Mouse (Mus musculus) hindbrain, embryonic 13.5 days (tissue): ENCODE measurements around the gene Pbx1. TPM values are rescaled to one million over a fixed set of nuclear protein-coding genes. Genes with fewer than 3 reads are reported as not detected.
A peak's percentile ranks its signal among the peaks of the same experiment; 100 is the strongest.

Experiments
- ATAC-seq: fragments of 200-750 bp; cut with Nextera tagmentation; 2 replicates; pipeline ENCODE4 v1.8.0; 2017; ENCODE audit warnings: moderate TSS enrichment; ENCODE audit not compliant: low FRiP score
- H3K27ac ChIP-seq: fragments of 300-500 bp; sonication (generic); 2 replicates; pipeline ENCODE4 v1.5.1; 2015; ENCODE audit warnings: inconsistent platforms, mild to moderate bottlenecking, moderate library complexity
- H3K27me3 ChIP-seq: fragments of 300-500 bp; sonication (generic); 2 replicates; pipeline ENCODE4 v1.6.1; 2015; ENCODE audit warnings: mild to moderate bottlenecking, inconsistent platforms
- H3K36me3 ChIP-seq: fragments of 300-500 bp; sonication (generic); 2 replicates; pipeline ENCODE4 v1.6.1; 2015; ENCODE audit warnings: mild to moderate bottlenecking, inconsistent platforms
- H3K4me1 ChIP-seq: fragments of 300-500 bp; sonication (generic); replicated peaks from 2 replicates; pipeline ENCODE4 v1.6.1; 2015; ENCODE audit warnings: inconsistent platforms
- H3K4me2 ChIP-seq: fragments of 300-500 bp; sonication (generic); 2 replicates; pipeline ENCODE4 v1.6.1; 2015; ENCODE audit warnings: inconsistent platforms, mild to moderate bottlenecking, moderate library complexity
- H3K4me3 ChIP-seq: fragments of 300-500 bp; sonication (generic); 2 replicates; pipeline ENCODE4 v1.5.1; 2015; ENCODE audit warnings: mild to moderate bottlenecking, inconsistent platforms
- H3K9ac ChIP-seq: fragments of 300-500 bp; sonication (generic); 2 replicates; pipeline ENCODE4 v1.6.1; 2015; ENCODE audit warnings: mild to moderate bottlenecking, inconsistent platforms
- H3K9me3 ChIP-seq: fragments of 300-500 bp; sonication (generic); 2 replicates; pipeline ENCODE4 v1.6.1; 2016; ENCODE audit warnings: inconsistent platforms
- WGBS: fragments of 180-500 bp; shearing (Covaris S2); methylation state at CpG from one replicate; pipeline ENCODE4 v1.1.7; 2015; 5-methylcytosine and 5-hydroxymethylcytosine counted together
- polyA plus RNA-seq: library from polyadenylated mRNA; unstranded; fragments of >200 nt; fragmentation: Nextera tagmentation; extraction: Ambion mirVana; gene quantifications from 2 replicates; pipeline ENCODE4 v1.2.1, GENCODE M21; 2015

Pbx1 gene
- polyA plus RNA-seq, 1 experiment from 2014 or later = 53.6 TPM

DNA sequence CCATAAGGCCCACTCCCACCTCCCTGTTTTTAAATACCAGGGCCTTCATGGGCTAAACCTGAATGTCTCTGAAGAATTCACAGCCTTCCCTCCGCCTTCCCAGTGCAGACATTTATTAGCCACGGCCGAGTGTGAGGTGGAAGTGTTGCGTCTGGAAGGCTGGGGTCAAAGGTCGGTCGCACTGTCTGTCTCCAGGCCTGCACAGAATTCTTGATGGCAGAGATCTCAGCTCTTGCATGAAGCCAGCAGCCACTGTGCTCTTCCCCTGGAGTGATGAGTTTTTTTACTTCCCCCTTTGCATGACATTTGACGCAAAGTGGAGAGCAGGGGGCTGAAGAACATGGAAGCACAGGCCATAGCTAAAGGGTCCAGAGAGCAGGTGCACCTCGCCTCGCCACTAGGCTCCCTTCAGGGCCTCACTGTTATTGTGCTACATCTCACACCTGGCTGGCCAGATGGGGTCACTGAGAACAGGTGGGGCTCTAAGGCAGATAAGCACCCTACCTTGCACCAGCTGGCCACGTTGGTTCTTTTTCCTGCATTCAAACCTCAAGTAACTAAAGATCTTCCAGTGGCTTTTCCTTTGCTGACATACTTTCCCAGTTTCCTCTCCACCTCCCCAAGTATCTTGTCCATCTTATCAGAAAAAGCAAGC is 143.1 kb downstream of the Pbx1 start:
- Histone ChIP-seq H3K4me1 (peaks cover 90% of the 10 kb centered on the region), H3K36me3 (no peaks in the 10 kb centered on the region), H3K27ac (peak overlapping the region; percentile 92), H3K9me3 (no peaks in the 10 kb centered on the region), H3K4me2 (no peak overlapping the region; the same call in 1 of the 2 replicates), H3K27me3 (no peaks in the 10 kb centered on the region), H3K4me3 (no peak overlapping the region), H3K9ac (peak overlapping the region; percentile 72)
- no peak for ATAC-seq
- 33% methylated on average over 10 of the region's 10 CpGs for WGBS

- H3K4me1 ChIP-seq = peaks cover 99% of the 10 kb centered on the region
- no peaks in the 10 kb centered on the region for H3K27me3 ChIP-seq
- no peak overlapping the region for H3K4me3 ChIP-seq
- peak overlapping the region; percentile 33 for H3K4me2 ChIP-seq
- peak overlapping the region; percentile 72 for H3K9ac ChIP-seq
- H3K9me3 ChIP-seq = no peaks in the 10 kb centered on the region
- no peaks in the 10 kb centered on the region for H3K36me3 ChIP-seq
- peak overlapping the region; percentile 92 for H3K27ac ChIP-seq
- 12% methylated on average over 23 of the region's 23 CpGs for WGBS
- peak; percentile 50 for ATAC-seq
Measured at GRCm38 (mm10) chr1:168287843-168288591, 144.1 kb downstream of the Pbx1 start.

DNA sequence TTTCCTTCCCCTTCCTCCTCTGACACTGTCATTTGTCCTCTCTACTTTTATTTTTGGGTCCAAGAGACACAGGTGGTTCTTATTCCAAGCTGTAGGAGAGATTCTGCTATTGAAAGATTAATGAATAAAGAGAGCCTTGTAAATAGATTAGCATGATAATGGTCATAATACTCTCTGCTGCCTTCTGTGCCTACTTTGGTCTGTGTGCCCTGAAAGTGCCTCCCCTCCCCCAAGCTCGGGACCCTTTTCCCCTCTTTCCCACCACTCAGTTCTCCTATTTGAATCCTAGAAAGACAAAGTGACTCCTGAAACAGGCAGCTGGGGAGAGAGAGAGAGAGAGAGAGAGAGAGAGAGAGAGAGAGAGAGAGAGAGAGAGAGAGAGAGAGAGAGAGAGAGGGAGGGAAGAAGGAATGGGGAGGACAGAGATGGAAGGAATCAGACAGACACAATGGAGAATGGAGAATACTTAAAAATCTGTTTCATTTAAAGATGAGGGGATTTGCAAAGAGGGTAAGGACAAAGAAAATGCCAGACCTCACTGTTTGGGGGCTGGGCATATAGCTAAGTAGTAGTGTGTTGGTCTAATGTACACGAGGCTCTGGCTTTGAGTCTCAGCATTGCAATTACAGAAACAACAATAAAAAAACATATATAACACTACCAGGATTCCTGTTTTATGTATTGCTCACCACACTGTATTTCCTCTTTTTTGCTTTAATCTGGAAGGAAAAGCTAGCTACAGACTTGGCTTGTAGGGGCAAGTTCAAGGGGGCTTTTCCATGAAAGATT is 145.0 kb downstream of the Pbx1 start:
- Histone ChIP-seq H3K27ac (peak overlapping the region; percentile 92), H3K4me1 (peaks cover 93% of the 10 kb centered on the region), H3K9ac (no peak overlapping the region), H3K27me3 (no peaks in the 10 kb centered on the region), H3K9me3 (no peaks in the 10 kb centered on the region), H3K4me2 (0 out of 2 replicates have a peak overlapping the region, but pooled peaks have one; percentile 33), H3K36me3 (no peaks in the 10 kb centered on the region), H3K4me3 (no peak overlapping the region)
- no peak for ATAC-seq
- 25% methylated on average over 2 of the region's 2 CpGs for WGBS

DNA sequence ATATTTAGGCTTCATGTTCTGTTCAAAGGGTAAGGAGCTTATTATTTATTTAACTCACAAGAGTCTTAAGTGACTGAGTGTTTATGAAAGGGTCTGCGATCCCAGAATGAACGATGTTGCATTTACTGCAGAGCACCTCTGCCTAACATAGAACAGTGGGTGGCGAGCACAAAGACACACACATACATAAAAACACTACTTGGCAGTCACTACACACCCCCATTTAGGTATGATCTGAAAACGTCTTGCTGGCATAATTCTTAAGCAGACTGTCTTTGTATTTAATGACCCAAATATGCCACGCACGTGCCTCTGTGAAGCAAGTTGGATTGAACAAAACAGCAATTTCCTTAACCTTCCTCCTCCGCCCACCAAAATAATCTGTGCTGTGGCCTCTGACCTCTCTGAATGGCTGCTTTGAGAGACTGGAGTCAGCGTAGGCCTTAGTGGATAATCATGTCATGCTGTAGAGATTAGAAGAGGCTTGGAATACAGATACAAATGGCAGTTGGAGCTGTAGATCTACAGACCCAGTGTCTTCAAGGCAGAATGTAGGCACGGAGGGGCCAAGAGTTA is 147.4 kb downstream of the Pbx1 start:
- 28% methylated on average over 9 of the region's 9 CpGs for WGBS
- H3K4me3 ChIP-seq = no peak overlapping the region

GRCm38 (mm10) chr1:168283841-168284565 is 148.1 kb downstream of the Pbx1 start:
- peak overlapping the region; percentile 71 for H3K27ac ChIP-seq
- peak; percentile 16; the same call in 1 of the 2 replicates for ATAC-seq
- H3K4me1 ChIP-seq = peaks cover 71% of the 10 kb centered on the region
- 39% methylated on average over 15 of the region's 15 CpGs for WGBS
- H3K9ac ChIP-seq = peak overlapping the region; percentile 46
- no peaks in the 10 kb centered on the region for H3K27me3 ChIP-seq
- no peaks in the 10 kb centered on the region for H3K9me3 ChIP-seq
- H3K4me2 ChIP-seq = no peak overlapping the region
- no peak overlapping the region for H3K4me3 ChIP-seq
- H3K36me3 ChIP-seq = no peaks in the 10 kb centered on the region

More for the DNA sequence above, 147.4 kb downstream of the Pbx1 start:
- no peak for ATAC-seq
- H3K9me3 ChIP-seq = no peaks in the 10 kb centered on the region
- no peaks in the 10 kb centered on the region for H3K36me3 ChIP-seq
- H3K9ac ChIP-seq = 0 out of 2 replicates have a peak overlapping the region, but pooled peaks have one; percentile 46
- peaks cover 77% of the 10 kb centered on the region for H3K4me1 ChIP-seq
- H3K27me3 ChIP-seq = no peaks in the 10 kb centered on the region
- peak overlapping the region; percentile 71 for H3K27ac ChIP-seq
- H3K4me2 ChIP-seq = no peak overlapping the region

DNA sequence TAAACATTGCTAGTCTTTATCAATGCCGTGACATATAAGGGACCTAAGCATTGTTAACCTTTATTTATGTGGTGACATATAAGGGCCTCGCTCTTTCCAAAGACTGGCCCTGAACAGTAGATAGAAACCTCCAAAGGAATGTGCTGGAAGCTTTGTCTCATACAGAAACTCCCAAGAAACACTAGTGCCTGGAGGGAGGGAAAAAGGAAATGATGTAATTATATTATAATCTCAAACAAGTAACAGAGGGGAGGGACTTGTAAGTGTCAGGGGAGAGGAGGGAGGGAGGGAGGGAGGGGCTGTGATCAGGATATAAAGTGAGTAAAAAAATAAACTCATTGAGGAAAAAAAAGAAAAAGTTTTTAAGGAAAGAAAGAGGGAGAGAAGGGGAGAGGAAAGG is 148.6 kb downstream of the Pbx1 start:
- Histone ChIP-seq H3K4me2 (no peak overlapping the region), H3K27ac (peak overlapping the region; percentile 13; the same call in 1 of the 2 replicates), H3K4me1 (peaks cover 65% of the 10 kb centered on the region), H3K9me3 (no peaks in the 10 kb centered on the region), H3K27me3 (no peaks in the 10 kb centered on the region), H3K9ac (no peak overlapping the region), H3K36me3 (no peaks in the 10 kb centered on the region), H3K4me3 (no peak overlapping the region)
- WGBS = 80% methylated on average over 2 of the region's 2 CpGs
- ATAC-seq = no peak

GRCm38 (mm10) chr1:168275678-168276077 is 156.4 kb downstream of the Pbx1 start:
- H3K4me1 ChIP-seq = peaks cover 37% of the 10 kb centered on the region
- H3K27ac ChIP-seq = peak overlapping the region; percentile 41; the same call in 1 of the 2 replicates
- H3K9me3 ChIP-seq = no peaks in the 10 kb centered on the region
- peak; percentile 47 for ATAC-seq
- no peak overlapping the region for H3K9ac ChIP-seq
- no peaks in the 10 kb centered on the region for H3K27me3 ChIP-seq
- H3K36me3 ChIP-seq = no peaks in the 10 kb centered on the region
- no peak overlapping the region for H3K4me2 ChIP-seq
- WGBS = 40% methylated on average over 5 of the region's 5 CpGs
- H3K4me3 ChIP-seq = no peak overlapping the region

DNA sequence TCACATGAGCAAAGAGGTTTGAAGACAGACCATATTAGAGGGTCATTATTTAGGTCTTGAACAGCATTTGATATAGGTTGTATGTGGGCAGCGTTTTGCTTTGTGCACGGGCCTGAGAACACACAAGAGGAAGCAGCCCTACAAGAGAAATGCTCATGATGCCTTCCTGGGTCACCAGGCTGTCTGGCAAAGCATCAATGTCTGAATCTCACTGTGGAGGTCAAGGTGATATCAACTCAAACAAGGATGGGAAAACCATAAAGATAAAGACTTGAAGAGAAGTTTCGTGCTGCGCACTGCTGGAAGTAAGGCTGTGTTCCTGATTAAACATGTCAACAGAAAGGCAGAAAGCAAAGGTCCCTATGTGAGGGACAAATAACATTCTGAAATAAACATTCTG is 157.8 kb downstream of the Pbx1 start:
- H3K27ac ChIP-seq = 0 out of 2 replicates have a peak overlapping the region, but pooled peaks have one; percentile 12
- WGBS = 95% methylated on average over 4 of the region's 4 CpGs
- H3K4me2 ChIP-seq = no peak overlapping the region
- no peaks in the 10 kb centered on the region for H3K27me3 ChIP-seq
- H3K36me3 ChIP-seq = no peaks in the 10 kb centered on the region
- H3K9me3 ChIP-seq = no peaks in the 10 kb centered on the region
- H3K9ac ChIP-seq = no peak overlapping the region
- H3K4me1 ChIP-seq = peaks cover 46% of the 10 kb centered on the region
- no peak overlapping the region for H3K4me3 ChIP-seq
- ATAC-seq = no peak

DNA sequence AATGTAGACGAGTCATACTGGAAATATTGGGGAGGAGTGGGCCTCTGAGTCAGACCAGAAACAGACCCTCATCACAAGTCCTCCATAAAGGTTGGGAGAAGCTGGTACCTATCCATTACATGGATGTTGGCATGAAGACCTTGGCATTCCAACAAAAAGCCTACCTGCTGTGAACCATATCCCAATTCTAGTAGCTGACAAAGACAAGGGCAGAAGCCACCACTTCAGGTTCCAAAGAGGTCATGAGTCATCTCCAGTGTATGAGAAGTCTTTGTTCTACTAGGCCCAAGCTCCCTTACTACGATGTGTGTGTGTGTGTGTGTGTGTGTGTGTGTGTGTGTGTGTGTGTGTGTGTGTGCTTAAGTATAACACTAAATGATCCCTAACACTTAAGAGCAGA is 160.0 kb downstream of the Pbx1 start:
- Histone ChIP-seq H3K9me3 (no peaks in the 10 kb centered on the region), H3K27me3 (no peaks in the 10 kb centered on the region), H3K4me3 (no peak overlapping the region), H3K36me3 (no peaks in the 10 kb centered on the region), H3K27ac (no peak overlapping the region), H3K4me1 (peaks cover 59% of the 10 kb centered on the region), H3K4me2 (no peak overlapping the region), H3K9ac (no peak overlapping the region)
- ATAC-seq = no peak
- 87% methylated on average over 2 of the region's 2 CpGs for WGBS

- H3K4me1 ChIP-seq = peaks cover 51% of the 10 kb centered on the region
- no peaks in the 10 kb centered on the region for H3K9me3 ChIP-seq
- no peaks in the 10 kb centered on the region for H3K36me3 ChIP-seq
- no peak overlapping the region for H3K9ac ChIP-seq
- no peaks in the 10 kb centered on the region for H3K27me3 ChIP-seq
- no peak overlapping the region for H3K27ac ChIP-seq
- H3K4me2 ChIP-seq = no peak overlapping the region
- WGBS = 88% methylated on average over 4 of the region's 4 CpGs
- no peak for ATAC-seq
- no peak overlapping the region for H3K4me3 ChIP-seq
Measured at GRCm38 (mm10) chr1:168271207-168271606, 160.9 kb downstream of the Pbx1 start.

DNA sequence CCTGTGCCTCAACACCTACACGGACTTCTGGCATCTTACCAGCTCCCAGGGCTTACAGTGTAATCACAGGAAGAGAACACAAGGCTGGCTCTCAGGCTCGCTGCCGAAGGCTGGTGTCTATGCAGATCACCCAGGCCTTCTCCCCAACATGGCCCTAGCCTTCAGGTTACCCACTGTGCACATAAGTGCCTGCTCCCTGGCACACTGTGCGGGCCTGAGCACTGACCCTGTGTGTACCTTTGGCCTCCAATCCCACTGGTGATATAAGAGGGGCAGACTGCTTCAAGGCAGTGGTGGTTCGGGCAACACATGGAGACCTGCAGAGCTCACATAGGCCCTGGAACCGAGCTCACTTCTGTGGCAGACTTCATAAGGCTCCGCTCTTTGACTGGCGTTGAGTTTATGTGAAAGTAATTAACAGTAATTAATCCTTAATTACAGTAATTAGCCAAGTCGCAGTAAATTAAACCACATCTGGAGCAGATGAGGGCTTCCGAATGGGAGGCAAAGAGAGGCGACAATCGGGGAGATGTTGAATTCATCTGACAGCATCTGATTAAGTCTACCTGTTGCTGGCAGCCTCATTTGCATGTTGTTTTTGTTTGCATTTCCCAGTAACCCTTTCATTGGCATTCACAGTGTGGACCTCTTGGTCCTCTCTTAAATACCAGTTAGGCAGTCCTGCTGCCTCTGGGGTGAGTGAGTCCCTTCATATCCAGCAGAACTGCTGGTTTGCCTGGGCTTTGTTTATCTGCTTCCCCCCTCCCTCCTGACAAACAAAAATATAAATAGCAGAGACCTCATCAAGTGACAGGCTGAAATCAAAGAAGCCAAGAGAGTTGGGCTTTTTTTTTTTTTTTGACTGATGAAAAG is 163.1 kb downstream of the Pbx1 start:
- H3K9me3 ChIP-seq = no peaks in the 10 kb centered on the region
- no peaks in the 10 kb centered on the region for H3K36me3 ChIP-seq
- H3K27ac ChIP-seq = peak overlapping the region; percentile 55; the same call in 1 of the 2 replicates
- H3K4me1 ChIP-seq = peaks cover 49% of the 10 kb centered on the region
- H3K4me2 ChIP-seq = no peak overlapping the region
- H3K9ac ChIP-seq = no peak overlapping the region
- WGBS = 49% methylated on average over 12 of the region's 12 CpGs
- H3K4me3 ChIP-seq = no peak overlapping the region
- no peaks in the 10 kb centered on the region for H3K27me3 ChIP-seq
- peak; percentile 70 for ATAC-seq
